In genomic region chr6:136655786-136656185, GRCm38 (mm10) we compare ENCODE assay signal across 17 mouse cellular contexts. TPM values are rescaled to one million over a fixed set of nuclear protein-coding genes. Genes with fewer than 3 reads are reported as not detected.
A peak's percentile ranks its signal among the peaks of the same experiment; 100 is the strongest.
DNase-seq lines count a peak whose midpoint lies in the region; ATAC-seq and TF ChIP-seq lines count a peak whose summit lies in the region.
"Had no signal": no experiment of that assay in that cellular context is flagged by ENCODE, and none has a peak within 500 bp of the region (broad histone marks: within the 10 kb centered on the region; RNA-seq: fewer than 3 reads in every experiment).

No protein-coding gene starts in this region.

- no peaks in the 10 kb centered on the region for H3K36me3 ChIP-seq in heart, postnatal 0 days (replicated peaks; ENCODE audit: control insufficient read depth, insufficient read depth, low read length)
- no peaks in the 10 kb centered on the region for H3K36me3 ChIP-seq in lung, postnatal 0 days (ENCODE audit: insufficient read depth, low read length)
- no peaks in the 10 kb centered on the region for H3K36me3 ChIP-seq in intestine, embryonic 15.5 days
- no peaks in the 10 kb centered on the region for H3K36me3 ChIP-seq in stomach, postnatal 0 days (ENCODE audit: control insufficient read depth, insufficient read depth, low read length)
- H3K36me3 ChIP-seq: liver, embryonic 15.5 days; midbrain, embryonic 10.5 days had no signal

- TF ChIP-seq POLR2A in lung, adult 2 months (IDR thresholded peaks at IDR 0.05; ENCODE audit: borderline replicate concordance, extremely low read depth, low read depth, low read length) = no peak

- H3K4me2 ChIP-seq in heart, postnatal 0 days (ENCODE audit: low read depth, low read length) = peak overlapping the region; percentile 27; the same call in 1 of the 2 replicates
- peak overlapping the region; percentile 28; the same call in 1 of the 2 replicates for H3K4me2 ChIP-seq in lung, postnatal 0 days (replicated peaks; ENCODE audit: low read depth, low read length)
- peak overlapping the region; percentile 40 for H3K4me2 ChIP-seq in intestine, embryonic 15.5 days (replicated peaks)
- 0 out of 2 replicates have a peak overlapping the region, but pooled peaks have one; percentile 14 for H3K4me2 ChIP-seq in stomach, postnatal 0 days (replicated peaks; ENCODE audit: low read depth)
- H3K4me2 ChIP-seq: liver, embryonic 15.5 days had no signal

- no peak for TF ChIP-seq CTCF in heart, postnatal 0 days (IDR thresholded peaks at IDR 0.05; ENCODE audit: low read depth)
- TF ChIP-seq CTCF in lung, postnatal 0 days (IDR thresholded peaks at IDR 0.05) = no peak
- no peak for TF ChIP-seq CTCF in lung, adult 2 months (IDR thresholded peaks at IDR 0.05; ENCODE audit: insufficient read depth, low read length)
- no peak for TF ChIP-seq CTCF in stomach, postnatal 0 days (IDR thresholded peaks at IDR 0.05; ENCODE audit: low read depth)

- no peak for ATAC-seq in heart, postnatal 0 days (ENCODE audit: insufficient read depth, low read depth)
- ATAC-seq in lung, postnatal 0 days = peak; percentile 32
- no peak for ATAC-seq in intestine, embryonic 15.5 days
- ATAC-seq in stomach, postnatal 0 days (ENCODE audit: low FRiP score, low TSS enrichment) = no peak
- ATAC-seq: CD4-positive, CD25-positive, alpha-beta regulatory T cell, adult 4 months had no signal

- H3K4me3 ChIP-seq in heart, postnatal 0 days (ENCODE audit: low read depth, low read length) = no peak overlapping the region
- H3K4me3 ChIP-seq in lung, postnatal 0 days (ENCODE audit: low read depth, low read length) = no peak overlapping the region
- H3K4me3 ChIP-seq in lung, adult 2 months (replicated peaks; ENCODE audit: extremely low read depth, low read depth, low read length) = no peak overlapping the region
- no peak overlapping the region; the same call in 1 of the 2 replicates for H3K4me3 ChIP-seq in intestine, embryonic 15.5 days (replicated peaks)
- H3K4me3 ChIP-seq in stomach, postnatal 0 days (ENCODE audit: low read depth, low read length) = no peak overlapping the region
- H3K4me3 ChIP-seq: layer of hippocampus, adult 2 months; liver, embryonic 15.5 days; midbrain, embryonic 10.5 days; myocyte had no signal

- no peaks in the 10 kb centered on the region for H3K9me3 ChIP-seq in heart, postnatal 0 days (replicated peaks; ENCODE audit: control insufficient read depth, low read length)
- no peaks in the 10 kb centered on the region for H3K9me3 ChIP-seq in lung, postnatal 0 days (ENCODE audit: low read length)
- no peaks in the 10 kb centered on the region for H3K9me3 ChIP-seq in intestine, embryonic 15.5 days
- H3K9me3 ChIP-seq in stomach, postnatal 0 days (ENCODE audit: control insufficient read depth, low read length) = no peaks in the 10 kb centered on the region
- H3K9me3 ChIP-seq: liver, embryonic 15.5 days; midbrain, embryonic 10.5 days had no signal

- no peaks in the 10 kb centered on the region for H3K27me3 ChIP-seq in heart, postnatal 0 days (ENCODE audit: control insufficient read depth, insufficient read depth, low read length)
- H3K27me3 ChIP-seq in lung, postnatal 0 days (replicated peaks; ENCODE audit: insufficient read depth, low read length) = no peaks in the 10 kb centered on the region
- H3K27me3 ChIP-seq in intestine, embryonic 15.5 days (replicated peaks) = no peaks in the 10 kb centered on the region
- H3K27me3 ChIP-seq in stomach, postnatal 0 days (ENCODE audit: control insufficient read depth, insufficient read depth, low read length) = no peaks in the 10 kb centered on the region

- DNase-seq in heart, postnatal 0 days (ENCODE audit: low spot score) = no peak
- DNase-seq in heart, postnatal 4 days = no peak
- no peak for DNase-seq in lung, postnatal 0 days (ENCODE audit: low spot score)
- DNase-seq in lung, adult 2 months = no peak
- no peak for DNase-seq in stomach, postnatal 0 days (ENCODE audit: low spot score)
- DNase-seq in cerebellum, adult 8-10 months = no peak
- DNase-seq: adrenal gland, postnatal 25 days; cerebellum, postnatal 10 days; heart, postnatal 36 days; right cerebral cortex, postnatal 14 days; thymus, adult 2 months had no signal

- 68% methylated on average over 11 of the region's 11 CpGs for WGBS in heart, postnatal 0 days
- 52% methylated on average over 11 of the region's 11 CpGs for WGBS in lung, postnatal 0 days
- WGBS in lung, adult 2 months = 56% methylated on average over 11 of the region's 11 CpGs
- 66% methylated on average over 11 of the region's 11 CpGs for whole genome bisulfite sequencing in intestine, embryonic 15.5 days
- 70% methylated on average over 11 of the region's 11 CpGs for WGBS in stomach, postnatal 0 days

- H3K4me1 ChIP-seq in heart, postnatal 0 days (ENCODE audit: control insufficient read depth, insufficient read depth) = peaks cover 4% of the 10 kb centered on the region; the same call in 1 of the 2 replicates
- H3K4me1 ChIP-seq in lung, postnatal 0 days (ENCODE audit: insufficient read depth, low read depth, low read length) = no peaks in the 10 kb centered on the region
- H3K4me1 ChIP-seq in lung, adult 2 months (ENCODE audit: control insufficient read depth, insufficient read depth, low read length) = 0 out of 2 replicates have a peak, but pooled peaks cover under 1% of the 10 kb centered on the region
- H3K4me1 ChIP-seq in intestine, embryonic 15.5 days (replicated peaks) = no peaks in the 10 kb centered on the region
- H3K4me1 ChIP-seq in stomach, postnatal 0 days (replicated peaks; ENCODE audit: control insufficient read depth, insufficient read depth) = no peaks in the 10 kb centered on the region

- no peak overlapping the region for H3K27ac ChIP-seq in heart, postnatal 0 days (ENCODE audit: low read depth)
- H3K27ac ChIP-seq in lung, postnatal 0 days (ENCODE audit: low read length) = no peak overlapping the region
- H3K27ac ChIP-seq in intestine, embryonic 15.5 days = no peak overlapping the region
- H3K27ac ChIP-seq in stomach, postnatal 0 days (replicated peaks) = no peak overlapping the region
- H3K27ac ChIP-seq: layer of hippocampus, adult 2 months; liver, embryonic 15.5 days; midbrain, embryonic 10.5 days had no signal

- no peak for TF ChIP-seq EP300 in heart, postnatal 0 days (IDR thresholded peaks at IDR 0.05; ENCODE audit: low read depth)
- TF ChIP-seq EP300 in lung, postnatal 0 days (IDR thresholded peaks at IDR 0.05) = no peak
- TF ChIP-seq EP300 in stomach, postnatal 0 days (optimal IDR thresholded peaks at IDR 0.05) = no peak

- H3K9ac ChIP-seq in heart, postnatal 0 days (replicated peaks; ENCODE audit: low read depth, low read length) = no peak overlapping the region
- no peak overlapping the region for H3K9ac ChIP-seq in lung, postnatal 0 days (replicated peaks; ENCODE audit: low read depth)
- H3K9ac ChIP-seq in intestine, embryonic 15.5 days = no peak overlapping the region
- H3K9ac ChIP-seq in stomach, postnatal 0 days (ENCODE audit: low read length) = no peak overlapping the region
- H3K9ac ChIP-seq: liver, embryonic 15.5 days had no signal

RNA-seq across cellular contexts. Expression of gene Plbd1, which starts 5.9 kb away (rescaled TPM):
- total RNA-seq in heart, postnatal 0 days (2014; rRNA removed; ENCODE audit: low replicate concordance) = 6.1 and 11.9 TPM in 2 replicates
- 11.7 and 13.3 TPM in 2 replicates for polyA plus RNA-seq in heart, postnatal 0 days (2015; fragmentation: Nextera tagmentation; extraction: Ambion mirVana)
- total RNA-seq in heart, postnatal 4 days (2021) = 10 to 100 TPM; 20.7 to 23.6 TPM
- polyA plus RNA-seq in lung, postnatal 0 days (2015; fragmentation: Nextera tagmentation; extraction: Ambion mirVana) = 6.0 and 7.2 TPM in 2 replicates
- 24.8 and 25.8 TPM in 2 replicates for polyA plus RNA-seq in lung, adult 2 months (2012; rRNA removed)
- polyA plus RNA-seq in intestine, embryonic 15.5 days (2015; fragmentation: Nextera tagmentation; extraction: Ambion mirVana) = 16.6 and 20.3 TPM in 2 replicates
- polyA plus RNA-seq in stomach, postnatal 0 days (2015; fragmentation: Nextera tagmentation; extraction: Ambion mirVana) = 37.8 and 39.6 TPM in 2 replicates
